Mouse (Mus musculus) C2C12 (cell line): Measurements from ENCODE around the gene Adamts17. TPM values are rescaled to one million over a fixed set of nuclear protein-coding genes. Genes with fewer than 3 reads are reported as not detected.

Experiments
- H3K27me3 ChIP-seq: one replicate; pipeline ENCODE4 v1.6.1; 2011; ENCODE audit not compliant: control insufficient read depth, insufficient read depth, insufficient read length
- H3K36me3 ChIP-seq: one replicate; pipeline ENCODE4 v1.6.1; 2011; ENCODE audit not compliant: control insufficient read depth, insufficient read depth
- H3K4me3 ChIP-seq: one replicate; pipeline ENCODE4 v1.5.1; 2011; ENCODE audit warnings: mild to moderate bottlenecking, control low read depth; ENCODE audit not compliant: poor library complexity, insufficient read depth, severe bottlenecking
- H3K79me2 ChIP-seq: one replicate; pipeline ENCODE4 v1.6.1; 2011; ENCODE audit not compliant: control insufficient read depth, insufficient read depth
- H3K79me3 ChIP-seq: one replicate; pipeline ENCODE4 v1.6.1; 2011; ENCODE audit warnings: low read depth, control low read depth
- H3ac ChIP-seq: one replicate; pipeline ENCODE3; 2011; ENCODE audit warnings: low read depth; ENCODE audit not compliant: control insufficient read depth, insufficient read length
- CEBPB ChIP-seq: IDR thresholded peaks from one replicate; pipeline ENCODE4 v1.6.1; 2011; ENCODE audit warnings: low read depth, mild to moderate bottlenecking, control low read depth, moderate library complexity
- CTCF ChIP-seq: IDR thresholded peaks from one replicate; pipeline ENCODE4 v1.5.1; 2011; ENCODE audit not compliant: control insufficient read depth, insufficient read depth, insufficient read length
- FOSL1 ChIP-seq: IDR thresholded peaks from one replicate; pipeline ENCODE4 v1.8.0; 2011; ENCODE audit warnings: mild to moderate bottlenecking, low read length; ENCODE audit not compliant: poor library complexity, insufficient read depth, severe bottlenecking
- MAX ChIP-seq: IDR thresholded peaks from one replicate; pipeline ENCODE4 v1.6.1; 2011; ENCODE audit warnings: mild to moderate bottlenecking, control low read depth
- MYOD1 ChIP-seq: IDR thresholded peaks from one replicate; pipeline ENCODE4 v1.6.1; 2011; ENCODE audit warnings: low read depth; ENCODE audit not compliant: control insufficient read depth, insufficient read length
- MYOG ChIP-seq: IDR thresholded peaks from one replicate; pipeline ENCODE4 v1.6.1; 2011; ENCODE audit not compliant: control insufficient read depth, insufficient read length; ENCODE audit errors: extremely low read depth
- USF1 ChIP-seq: IDR thresholded peaks from one replicate; pipeline ENCODE4 v1.6.1; 2011; ENCODE audit warnings: low read depth, mild to moderate bottlenecking, control low read depth, moderate library complexity
- polyA plus RNA-seq: library from polyadenylated mRNA; unstranded; fragments of >200 nt; fragmentation: generic; extraction: Trizol; gene quantifications from one replicate; pipeline ENCODE4 v1.2.1, GENCODE M21; 2012; ENCODE audit warnings: missing spikeins

The Adamts17 gene
- polyA plus RNA-seq, 1 experiment, result 0.04 TPM

GRCm38 (mm10) chr7:67049206-67049605 is 209.7 kb downstream of the Adamts17 start:
- Histone ChIP-seq H3K4me3 (no peak overlapping the region), H3K79me3 (no peaks in the 10 kb centered on the region), H3ac (no peak overlapping the region), H3K36me3 (no peaks in the 10 kb centered on the region), H3K27me3 (peaks cover 14% of the 10 kb centered on the region), H3K79me2 (no peaks in the 10 kb centered on the region)
- TF ChIP-seq USF1 (no peak), FOSL1 (no peak), MYOG (no peak), CTCF (no peak), CEBPB (no peak), MAX (no peak), MYOD1 (no peak)

DNA sequence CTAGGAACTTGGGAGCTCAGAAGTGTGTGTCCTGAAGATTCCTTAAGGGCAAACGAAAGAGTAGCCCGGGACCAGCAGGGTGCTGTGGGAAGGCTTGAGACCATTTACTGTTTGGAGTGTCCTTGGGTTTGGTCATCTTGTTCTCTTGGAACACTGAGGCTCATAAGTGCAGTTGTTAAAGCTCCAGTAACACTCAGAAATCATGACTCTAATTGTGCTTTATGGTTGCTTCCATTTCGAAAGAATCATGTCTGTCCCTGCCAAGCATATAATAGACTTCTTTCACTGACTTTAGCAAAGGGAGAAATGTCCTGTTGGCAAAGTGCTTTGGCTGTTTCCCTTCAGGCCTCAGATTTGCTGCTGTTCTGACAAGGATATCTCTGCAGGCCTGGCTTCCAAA is 210.9 kb downstream of the Adamts17 start:
- Histone ChIP-seq H3K4me3 (no peak overlapping the region), H3K79me2 (no peaks in the 10 kb centered on the region), H3K27me3 (peaks cover 14% of the 10 kb centered on the region), H3K36me3 (no peaks in the 10 kb centered on the region), H3ac (no peak overlapping the region), H3K79me3 (no peaks in the 10 kb centered on the region)
- TF ChIP-seq FOSL1 (no peak), MYOD1 (no peak), CEBPB (no peak), USF1 (no peak), MYOG (no peak), CTCF (no peak), MAX (no peak)

GRCm38 (mm10) chr7:67051089-67051718 is 211.7 kb downstream of the Adamts17 start:
- TF ChIP-seq FOSL1 (no peak), USF1 (no peak), MAX (no peak), MYOG (no peak), MYOD1 (no peak), CEBPB (no peak), CTCF (no peak)
- H3K79me3 ChIP-seq, result no peaks in the 10 kb centered on the region
- no peak overlapping the region for H3K4me3 ChIP-seq
- H3ac ChIP-seq, result no peak overlapping the region
- H3K27me3 ChIP-seq, result peaks cover 13% of the 10 kb centered on the region
- H3K36me3 ChIP-seq, result no peaks in the 10 kb centered on the region
- H3K79me2 ChIP-seq, result no peaks in the 10 kb centered on the region

DNA sequence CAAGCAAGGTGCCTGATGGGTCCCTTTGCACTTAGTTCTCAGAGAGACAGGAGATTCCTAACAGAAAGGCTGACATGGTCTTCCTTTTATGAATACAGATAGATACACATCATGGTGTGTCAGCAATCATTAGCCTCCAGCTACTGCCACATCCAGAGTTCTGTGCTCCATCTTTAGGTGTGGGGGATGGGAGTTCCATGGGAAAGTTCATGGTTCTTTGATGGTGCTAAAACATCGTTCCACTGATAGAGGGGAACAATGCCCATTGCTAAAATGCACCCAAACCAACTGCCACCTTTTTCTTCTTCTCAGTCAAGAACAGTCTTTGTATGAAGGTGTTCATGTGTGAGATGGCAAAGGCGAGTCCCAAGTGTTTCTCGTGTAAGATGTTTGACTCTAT is 215.3 kb downstream of the Adamts17 start:
- H3K79me2 ChIP-seq, result no peaks in the 10 kb centered on the region
- no peaks in the 10 kb centered on the region for H3K36me3 ChIP-seq
- H3K79me3 ChIP-seq, result no peaks in the 10 kb centered on the region
- no peak for TF ChIP-seq MYOG
- no peak for TF ChIP-seq MAX
- no peak for TF ChIP-seq FOSL1
- TF ChIP-seq CEBPB, result no peak
- TF ChIP-seq USF1, result no peak
- TF ChIP-seq MYOD1, result no peak
- no peak for TF ChIP-seq CTCF
- no peak overlapping the region for H3ac ChIP-seq
- H3K27me3 ChIP-seq, result no peaks in the 10 kb centered on the region
- H3K4me3 ChIP-seq, result no peak overlapping the region

- H3ac ChIP-seq, result no peak overlapping the region
- H3K79me2 ChIP-seq, result no peaks in the 10 kb centered on the region
- no peak for TF ChIP-seq CTCF
- no peak for TF ChIP-seq MYOD1
- no peak for TF ChIP-seq FOSL1
- no peak for TF ChIP-seq CEBPB
- no peak for TF ChIP-seq MAX
- TF ChIP-seq MYOG, result no peak
- no peak for TF ChIP-seq USF1
- no peaks in the 10 kb centered on the region for H3K27me3 ChIP-seq
- H3K36me3 ChIP-seq, result no peaks in the 10 kb centered on the region
- no peaks in the 10 kb centered on the region for H3K79me3 ChIP-seq
- no peak overlapping the region for H3K4me3 ChIP-seq
These were observed 216.0 kb downstream of the Adamts17 start for GRCm38 (mm10) chr7:67055510-67055909.

DNA sequence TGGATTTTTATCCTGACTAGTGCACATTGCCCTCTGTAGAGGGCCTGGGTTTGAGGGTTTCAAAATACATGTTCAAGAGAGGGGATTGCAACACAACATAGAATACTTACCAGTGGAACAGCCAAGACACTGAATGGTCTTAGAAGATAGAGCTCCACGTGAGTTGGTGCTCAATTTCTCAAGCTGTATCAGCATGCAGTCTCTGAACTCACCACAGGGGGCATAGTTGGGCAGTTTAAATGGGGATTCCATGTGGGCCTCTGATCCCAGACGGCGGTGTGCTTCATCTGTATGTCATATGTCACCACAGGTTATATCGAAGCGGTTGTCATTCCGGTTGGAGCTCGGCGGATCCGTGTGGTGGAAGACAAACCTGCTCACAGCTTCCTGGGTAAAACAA is 222.2 kb downstream of the Adamts17 start:
- Histone ChIP-seq H3K4me3 (no peak overlapping the region), H3K36me3 (no peaks in the 10 kb centered on the region), H3ac (no peak overlapping the region), H3K27me3 (no peaks in the 10 kb centered on the region), H3K79me2 (no peaks in the 10 kb centered on the region), H3K79me3 (no peaks in the 10 kb centered on the region)
- no peak for TF ChIP-seq USF1
- no peak for TF ChIP-seq CEBPB
- TF ChIP-seq MAX, result no peak
- no peak for TF ChIP-seq CTCF

GRCm38 (mm10) chr7:67062571-67062970 is 223.0 kb downstream of the Adamts17 start:
- TF ChIP-seq MAX (no peak), MYOG (no peak), CEBPB (no peak), FOSL1 (no peak), MYOD1 (no peak), CTCF (no peak), USF1 (no peak)
- Histone ChIP-seq H3K79me3 (no peaks in the 10 kb centered on the region), H3K27me3 (peaks cover under 1% of the 10 kb centered on the region), H3K79me2 (no peaks in the 10 kb centered on the region), H3K4me3 (no peak overlapping the region), H3K36me3 (no peaks in the 10 kb centered on the region), H3ac (no peak overlapping the region)
